ENCODE assay signal across 19 mouse cellular contexts in the genomic region with DNA sequence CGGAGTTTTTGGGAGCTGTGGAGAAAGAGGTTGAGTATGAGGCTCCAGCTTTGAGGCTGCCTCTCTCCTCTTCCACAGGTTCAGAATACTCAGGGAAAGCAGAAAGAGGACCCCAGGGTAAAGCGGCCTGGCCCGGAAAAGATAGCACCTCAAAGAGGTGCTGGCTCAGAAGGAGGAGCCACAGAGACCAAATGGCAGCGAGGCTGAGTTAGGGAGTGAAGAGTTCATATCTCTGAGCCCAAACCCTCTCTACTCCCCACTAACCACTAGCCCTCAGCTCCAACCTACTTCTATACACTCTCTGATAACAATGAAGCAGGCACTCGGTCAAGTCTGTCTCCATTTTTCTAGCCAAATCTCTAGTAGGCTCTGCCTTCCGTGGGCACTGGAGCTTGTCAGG. TPM values are rescaled to one million over a fixed set of nuclear protein-coding genes. Genes with fewer than 3 reads are reported as not detected.
DNase-seq lines count a peak whose midpoint lies in the region; ATAC-seq and TF ChIP-seq lines count a peak whose summit lies in the region.
"Had no signal": no experiment of that assay in that cellular context is flagged by ENCODE, and none has a peak within 500 bp of the region (broad histone marks: within the 10 kb centered on the region; RNA-seq: fewer than 3 reads in every experiment).

No protein-coding gene starts in this region.

- no peak for DNase-seq in stomach, postnatal 0 days (ENCODE audit: low spot score)
- no peak for DNase-seq in layer of hippocampus, adult 11-12 months (ENCODE audit: low spot score)
- DNase-seq in layer of hippocampus, adult 9-11 months = no peak
- DNase-seq in embryo, embryonic 10.5 days (ENCODE audit: low spot score) = no peak
- DNase-seq: adrenal gland, postnatal 36 days; cerebellum, adult 11-12 months; gastrocnemius, postnatal 10 days; kidney, postnatal 10 days; thymus, adult 2 months had no signal

- TF ChIP-seq CTCF in stomach, postnatal 0 days (IDR thresholded peaks at IDR 0.05; ENCODE audit: low read depth) = no peak

- WGBS in stomach, embryonic 14.5 days = 55% methylated on average over 6 of the region's 6 CpGs
- 58% methylated on average over 6 of the region's 6 CpGs for WGBS in stomach, postnatal 0 days
- whole genome bisulfite sequencing in liver, embryonic 15.5 days (ENCODE audit: insufficient replicate concordance) = 15% methylated on average over 6 of the region's 6 CpGs

- H3K9me3 ChIP-seq in stomach, embryonic 14.5 days (ENCODE audit: control insufficient read depth, low read depth, low read length) = no peaks in the 10 kb centered on the region
- no peaks in the 10 kb centered on the region for H3K9me3 ChIP-seq in stomach, postnatal 0 days (ENCODE audit: control insufficient read depth, low read length)
- no peaks in the 10 kb centered on the region for H3K9me3 ChIP-seq in liver, embryonic 15.5 days (replicated peaks)
- H3K9me3 ChIP-seq: limb, embryonic 15.5 days had no signal

- ATAC-seq in stomach, embryonic 14.5 days (ENCODE audit: insufficient number of reproducible peaks, insufficient read depth, low FRiP score, low read depth) = peak; percentile 23; the same call in 1 of the 2 replicates
- no peak for ATAC-seq in stomach, postnatal 0 days (ENCODE audit: low FRiP score, low TSS enrichment)
- ATAC-seq in common myeloid progenitor, adult 5-6 weeks (replicated peaks; ENCODE audit: low read depth, poor library complexity, severe bottlenecking) = peak; percentile 72
- ATAC-seq in liver, embryonic 15.5 days (ENCODE audit: insufficient read depth) = peak; percentile 90
- ATAC-seq: activated CD4-positive, CD25-positive, alpha-beta regulatory T cell, adult 4 months; CD4-positive, CD25-positive, alpha-beta regulatory T cell, adult 4 months; midbrain, embryonic 16.5 days had no signal

- no peaks in the 10 kb centered on the region for H3K36me3 ChIP-seq in stomach, embryonic 14.5 days (ENCODE audit: control insufficient read depth, insufficient read depth, low read length)
- H3K36me3 ChIP-seq in stomach, postnatal 0 days (ENCODE audit: control insufficient read depth, insufficient read depth, low read length) = no peaks in the 10 kb centered on the region
- no peaks in the 10 kb centered on the region for H3K36me3 ChIP-seq in liver, embryonic 15.5 days (replicated peaks)
- H3K36me3 ChIP-seq: limb, embryonic 15.5 days had no signal

- H3K9ac ChIP-seq in stomach, embryonic 14.5 days (replicated peaks; ENCODE audit: low read depth, low read length) = no peak overlapping the region
- H3K9ac ChIP-seq in stomach, postnatal 0 days (ENCODE audit: low read length) = no peak overlapping the region
- H3K9ac ChIP-seq in liver, embryonic 15.5 days = peak overlapping the region; percentile 28
- H3K9ac ChIP-seq: limb, embryonic 15.5 days had no signal

- H3K4me1 ChIP-seq in stomach, embryonic 14.5 days (ENCODE audit: control insufficient read depth, insufficient read depth, low read length) = no peaks in the 10 kb centered on the region
- H3K4me1 ChIP-seq in stomach, postnatal 0 days (replicated peaks; ENCODE audit: control insufficient read depth, insufficient read depth) = no peaks in the 10 kb centered on the region
- H3K4me1 ChIP-seq in liver, embryonic 15.5 days (replicated peaks) = peaks cover 69% of the 10 kb centered on the region
- H3K4me1 ChIP-seq: limb, embryonic 15.5 days had no signal

- no peak for TF ChIP-seq EP300 in stomach, postnatal 0 days (optimal IDR thresholded peaks at IDR 0.05)

- no peak overlapping the region for H3K4me2 ChIP-seq in stomach, embryonic 14.5 days (replicated peaks; ENCODE audit: low read depth, low read length)
- no peak overlapping the region for H3K4me2 ChIP-seq in stomach, postnatal 0 days (replicated peaks; ENCODE audit: low read depth)
- H3K4me2 ChIP-seq in liver, embryonic 15.5 days = peak overlapping the region; percentile 46
- H3K4me2 ChIP-seq: limb, embryonic 15.5 days had no signal

- no peaks in the 10 kb centered on the region for H3K27me3 ChIP-seq in stomach, embryonic 14.5 days (ENCODE audit: control insufficient read depth, insufficient read depth, low read length)
- H3K27me3 ChIP-seq in stomach, postnatal 0 days (ENCODE audit: control insufficient read depth, insufficient read depth, low read length) = no peaks in the 10 kb centered on the region
- H3K27me3 ChIP-seq in liver, embryonic 15.5 days = no peaks in the 10 kb centered on the region
- H3K27me3 ChIP-seq: limb, embryonic 15.5 days had no signal

- H3K4me3 ChIP-seq in stomach, embryonic 14.5 days (ENCODE audit: low read depth, low read length) = no peak overlapping the region
- no peak overlapping the region for H3K4me3 ChIP-seq in stomach, postnatal 0 days (ENCODE audit: low read depth, low read length)
- 0 out of 2 replicates have a peak overlapping the region, but pooled peaks have one; percentile 6 for H3K4me3 ChIP-seq in liver, embryonic 15.5 days (replicated peaks)
- H3K4me3 ChIP-seq: limb, embryonic 15.5 days had no signal

- no peak overlapping the region for H3K27ac ChIP-seq in stomach, embryonic 14.5 days (ENCODE audit: low read length)
- H3K27ac ChIP-seq in stomach, postnatal 0 days (replicated peaks) = no peak overlapping the region
- peak overlapping the region; percentile 91 for H3K27ac ChIP-seq in liver, embryonic 15.5 days (replicated peaks)
- H3K27ac ChIP-seq: limb, embryonic 15.5 days had no signal

RNA-seq across cellular contexts. Expression of gene Cited4, which starts 34.5 kb away (rescaled TPM):
- 1.4 and 1.9 TPM in 2 replicates for polyA plus RNA-seq in stomach, embryonic 14.5 days (2014; fragmentation: Nextera tagmentation; extraction: Ambion mirVana)
- 29.8 and 31.8 TPM in 2 replicates for polyA plus RNA-seq in stomach, postnatal 0 days (2015; fragmentation: Nextera tagmentation; extraction: Ambion mirVana)
- total RNA-seq in common myeloid progenitor, adult 5-6 weeks (2017) = 3.4 and 5.3 TPM in 2 replicates
- 78.5 and 82.8 TPM in 2 replicates for polyA plus RNA-seq in liver, embryonic 15.5 days (2015; fragmentation: Nextera tagmentation; extraction: Ambion mirVana)
- polyA plus RNA-seq: CD4-positive, CD25-positive, alpha-beta regulatory T cell, adult 4 months had no signal

RNA-seq across cellular contexts. Expression of gene Gm8439, which starts 43.3 kb away (rescaled TPM):
- polyA plus RNA-seq in stomach, embryonic 14.5 days (2014; fragmentation: Nextera tagmentation; extraction: Ambion mirVana) = not detected in 2 replicates
- polyA plus RNA-seq in stomach, postnatal 0 days (2015; fragmentation: Nextera tagmentation; extraction: Ambion mirVana) = not detected in 2 replicates
- total RNA-seq in common myeloid progenitor, adult 5-6 weeks (2017) = not detected in 2 replicates
- not detected in 2 replicates for polyA plus RNA-seq in liver, embryonic 15.5 days (2015; fragmentation: Nextera tagmentation; extraction: Ambion mirVana)
- total RNA-seq: adrenal gland, postnatal 36 days; gastrocnemius, postnatal 10 days; heart, adult 8-10 months; hematopoietic stem cell, adult 5-6 weeks; left cerebral cortex, postnatal 14 days had no signal
- polyA plus RNA-seq: activated CD4-positive, CD25-positive, alpha-beta regulatory T cell, adult 4 months; limb, embryonic 15.5 days; midbrain, embryonic 16.5 days; thymus, adult 2 months had no signal

Comparison
In these comparisons a context has a peak if more than half of its experiments do, and no peak if none do; other contexts are left out.
1. RNA of gene Cited4, which starts 34.5 kb away (polyA plus RNA-seq): 78.5 to 82.8 TPM in liver, embryonic 15.5 days and 29.8 to 31.8 TPM in stomach, postnatal 0 days; 1.4 to 1.9 TPM in stomach, embryonic 14.5 days; every median in the first group is over 10 times any median in the second.